Mouse (Mus musculus): ENCODE results near the gene Ano9.

- no peak for TF ChIP-seq CTCF (IDR thresholded peaks at IDR 0.05; ENCODE audit: borderline replicate concordance, insufficient read depth, low read length)
- no peak for TF ChIP-seq POLR2A (IDR thresholded peaks at IDR 0.05; ENCODE audit: low read depth, low read length)
Observed at GRCm38 (mm10) chr7:141063353-141063752, 54.3 kb downstream of the Ano9 start.
